Mouse (Mus musculus): ENCODE data around the gene 1700001O22Rik. TPM values are rescaled to one million over a fixed set of nuclear protein-coding genes. Genes with fewer than 3 reads are reported as not detected.

1700001O22Rik gene
- polyA plus RNA-seq, 1 experiment from 2014 or later, result 0.40 TPM

- Histone ChIP-seq H3K9ac (ENCODE audit: low read depth, low read length) (no peak overlapping the region), H3K27me3 (replicated peaks; ENCODE audit: control insufficient read depth, insufficient read depth, low read length) (no peaks in the 10 kb centered on the region), H3K36me3 (ENCODE audit: control insufficient read depth, insufficient read depth, low read length) (no peaks in the 10 kb centered on the region), H3K9me3 (ENCODE audit: control insufficient read depth, low read length) (no peaks in the 10 kb centered on the region), H3K27ac (ENCODE audit: low read depth, low read length) (peak overlapping the region; percentile 25; the same call in 1 of the 2 replicates), H3K4me1 (replicated peaks; ENCODE audit: control insufficient read depth, insufficient read depth, low read length) (peaks cover 25% of the 10 kb centered on the region), H3K4me2 (no peak overlapping the region; the same call in 1 of the 2 replicates), H3K4me3 (ENCODE audit: low read depth, low read length) (no peak overlapping the region)
- DNase-seq (ENCODE audit: low spot score) (no peak), ATAC-seq (replicated peaks; ENCODE audit: low FRiP score) (peak; percentile 53)
- 24% methylated on average over 5 of the region's 5 CpGs for WGBS
Measured at GRCm38 (mm10) chr2:30779241-30779640, 24.2 kb downstream of the 1700001O22Rik start.

GRCm38 (mm10) chr2:30778235-30778634 is 25.2 kb downstream of the 1700001O22Rik start:
- Histone ChIP-seq H3K4me1 (replicated peaks; ENCODE audit: control insufficient read depth, insufficient read depth, low read length) (peaks cover 24% of the 10 kb centered on the region), H3K9ac (ENCODE audit: low read depth, low read length) (no peak overlapping the region), H3K27ac (ENCODE audit: low read depth, low read length) (no peak overlapping the region), H3K4me2 (no peak overlapping the region), H3K27me3 (replicated peaks; ENCODE audit: control insufficient read depth, insufficient read depth, low read length) (no peaks in the 10 kb centered on the region), H3K4me3 (ENCODE audit: low read depth, low read length) (no peak overlapping the region), H3K9me3 (ENCODE audit: control insufficient read depth, low read length) (no peaks in the 10 kb centered on the region), H3K36me3 (ENCODE audit: control insufficient read depth, insufficient read depth, low read length) (no peaks in the 10 kb centered on the region)
- DNase-seq (ENCODE audit: low spot score), result no peak
- ATAC-seq (replicated peaks; ENCODE audit: low FRiP score), result no peak
- 72% methylated on average over 4 of the region's 4 CpGs for WGBS

- H3K4me1 ChIP-seq (replicated peaks; ENCODE audit: control insufficient read depth, insufficient read depth, low read length), result peaks cover 28% of the 10 kb centered on the region
- 77% methylated on average over 3 of the region's 3 CpGs for WGBS
- H3K4me2 ChIP-seq, result no peak overlapping the region
- DNase-seq (ENCODE audit: low spot score), result no peak
- no peak overlapping the region for H3K27ac ChIP-seq (ENCODE audit: low read depth, low read length)
- H3K9ac ChIP-seq (ENCODE audit: low read depth, low read length), result no peak overlapping the region
- H3K4me3 ChIP-seq (ENCODE audit: low read depth, low read length), result no peak overlapping the region
- no peak for ATAC-seq (replicated peaks; ENCODE audit: low FRiP score)
- no peaks in the 10 kb centered on the region for H3K9me3 ChIP-seq (ENCODE audit: control insufficient read depth, low read length)
- H3K27me3 ChIP-seq (replicated peaks; ENCODE audit: control insufficient read depth, insufficient read depth, low read length), result no peaks in the 10 kb centered on the region
- H3K36me3 ChIP-seq (ENCODE audit: control insufficient read depth, insufficient read depth, low read length), result no peaks in the 10 kb centered on the region
Measured at GRCm38 (mm10) chr2:30777266-30777665, 26.2 kb downstream of the 1700001O22Rik start.

GRCm38 (mm10) chr2:30775955-30776354 is 27.5 kb downstream of the 1700001O22Rik start:
- Histone ChIP-seq H3K4me3 (ENCODE audit: low read depth, low read length) (no peak overlapping the region), H3K27me3 (replicated peaks; ENCODE audit: control insufficient read depth, insufficient read depth, low read length) (no peaks in the 10 kb centered on the region), H3K4me2 (no peak overlapping the region), H3K9ac (ENCODE audit: low read depth, low read length) (no peak overlapping the region), H3K4me1 (replicated peaks; ENCODE audit: control insufficient read depth, insufficient read depth, low read length) (peaks cover 36% of the 10 kb centered on the region), H3K36me3 (ENCODE audit: control insufficient read depth, insufficient read depth, low read length) (no peaks in the 10 kb centered on the region), H3K9me3 (ENCODE audit: control insufficient read depth, low read length) (no peaks in the 10 kb centered on the region), H3K27ac (ENCODE audit: low read depth, low read length) (no peak overlapping the region)
- ATAC-seq (replicated peaks; ENCODE audit: low FRiP score) (no peak), DNase-seq (ENCODE audit: low spot score) (no peak)
- 53% methylated on average over 3 of the region's 3 CpGs for WGBS

GRCm38 (mm10) chr2:30773313-30774005 is 30.0 kb downstream of the 1700001O22Rik start:
- DNase-seq (ENCODE audit: low spot score) (no peak), ATAC-seq (replicated peaks; ENCODE audit: low FRiP score) (no peak)
- Histone ChIP-seq H3K9ac (ENCODE audit: low read depth, low read length) (peak overlapping the region; percentile 44), H3K9me3 (ENCODE audit: control insufficient read depth, low read length) (no peaks in the 10 kb centered on the region), H3K27ac (ENCODE audit: low read depth, low read length) (peak overlapping the region; percentile 99), H3K4me1 (replicated peaks; ENCODE audit: control insufficient read depth, insufficient read depth, low read length) (peaks cover 31% of the 10 kb centered on the region), H3K4me3 (ENCODE audit: low read depth, low read length) (0 out of 2 replicates have a peak overlapping the region, but pooled peaks have one; percentile 6), H3K36me3 (ENCODE audit: control insufficient read depth, insufficient read depth, low read length) (no peaks in the 10 kb centered on the region), H3K4me2 (peak overlapping the region; percentile 96), H3K27me3 (replicated peaks; ENCODE audit: control insufficient read depth, insufficient read depth, low read length) (no peaks in the 10 kb centered on the region)
- WGBS, result 76% methylated on average over 8 of the region's 8 CpGs

GRCm38 (mm10) chr2:30772581-30773312 is 30.7 kb downstream of the 1700001O22Rik start:
- peak overlapping the region; percentile 96 for H3K4me2 ChIP-seq
- H3K9me3 ChIP-seq (ENCODE audit: control insufficient read depth, low read length), result no peaks in the 10 kb centered on the region
- H3K4me3 ChIP-seq (ENCODE audit: low read depth, low read length), result peak overlapping the region; percentile 60
- H3K27ac ChIP-seq (ENCODE audit: low read depth, low read length), result peak overlapping the region; percentile 99
- DNase-seq (ENCODE audit: low spot score) (no peak), ATAC-seq (replicated peaks; ENCODE audit: low FRiP score) (peak; percentile 64)
- H3K27me3 ChIP-seq (replicated peaks; ENCODE audit: control insufficient read depth, insufficient read depth, low read length), result no peaks in the 10 kb centered on the region
- WGBS, result 18% methylated on average over 15 of the region's 15 CpGs
- no peaks in the 10 kb centered on the region for H3K36me3 ChIP-seq (ENCODE audit: control insufficient read depth, insufficient read depth, low read length)
- H3K9ac ChIP-seq (ENCODE audit: low read depth, low read length), result peak overlapping the region; percentile 79
- peaks cover 34% of the 10 kb centered on the region for H3K4me1 ChIP-seq (replicated peaks; ENCODE audit: control insufficient read depth, insufficient read depth, low read length)

- H3K27me3 ChIP-seq (replicated peaks; ENCODE audit: control insufficient read depth, insufficient read depth, low read length), result no peaks in the 10 kb centered on the region
- DNase-seq (ENCODE audit: low spot score), result peak; percentile 75
- peak; percentile 92 for ATAC-seq (replicated peaks; ENCODE audit: low FRiP score)
- H3K4me1 ChIP-seq (replicated peaks; ENCODE audit: control insufficient read depth, insufficient read depth, low read length), result peaks cover 35% of the 10 kb centered on the region
- H3K9me3 ChIP-seq (ENCODE audit: control insufficient read depth, low read length), result no peaks in the 10 kb centered on the region
- H3K4me3 ChIP-seq (ENCODE audit: low read depth, low read length), result peak overlapping the region; percentile 60
- 2% methylated on average over 19 of the region's 19 CpGs for whole genome bisulfite sequencing
- no peaks in the 10 kb centered on the region for H3K36me3 ChIP-seq (ENCODE audit: control insufficient read depth, insufficient read depth, low read length)
- H3K9ac ChIP-seq (ENCODE audit: low read depth, low read length), result peak overlapping the region; percentile 79
- H3K27ac ChIP-seq (ENCODE audit: low read depth, low read length), result peak overlapping the region; percentile 99
- H3K4me2 ChIP-seq, result peak overlapping the region; percentile 96
Measured at GRCm38 (mm10) chr2:30771806-30772460, 31.5 kb downstream of the 1700001O22Rik start.

- ATAC-seq (replicated peaks; ENCODE audit: low FRiP score) (no peak), DNase-seq (ENCODE audit: low spot score) (no peak)
- Histone ChIP-seq H3K9me3 (ENCODE audit: control insufficient read depth, low read length) (no peaks in the 10 kb centered on the region), H3K27me3 (replicated peaks; ENCODE audit: control insufficient read depth, insufficient read depth, low read length) (no peaks in the 10 kb centered on the region), H3K4me1 (replicated peaks; ENCODE audit: control insufficient read depth, insufficient read depth, low read length) (peaks cover 35% of the 10 kb centered on the region), H3K4me2 (peak overlapping the region; percentile 96), H3K36me3 (ENCODE audit: control insufficient read depth, insufficient read depth, low read length) (no peaks in the 10 kb centered on the region), H3K9ac (ENCODE audit: low read depth, low read length) (peak overlapping the region; percentile 79), H3K4me3 (ENCODE audit: low read depth, low read length) (peak overlapping the region; percentile 60), H3K27ac (ENCODE audit: low read depth, low read length) (peak overlapping the region; percentile 99)
- under 1% methylated on average over 50 of the region's 51 CpGs for WGBS
Measured at GRCm38 (mm10) chr2:30771368-30771805, 32.1 kb downstream of the 1700001O22Rik start.

Measured in liver, embryonic 11.5 days (tissue).